Mouse (Mus musculus): Measurements from ENCODE around the gene Strip2.

The Strip2 gene

DNA sequence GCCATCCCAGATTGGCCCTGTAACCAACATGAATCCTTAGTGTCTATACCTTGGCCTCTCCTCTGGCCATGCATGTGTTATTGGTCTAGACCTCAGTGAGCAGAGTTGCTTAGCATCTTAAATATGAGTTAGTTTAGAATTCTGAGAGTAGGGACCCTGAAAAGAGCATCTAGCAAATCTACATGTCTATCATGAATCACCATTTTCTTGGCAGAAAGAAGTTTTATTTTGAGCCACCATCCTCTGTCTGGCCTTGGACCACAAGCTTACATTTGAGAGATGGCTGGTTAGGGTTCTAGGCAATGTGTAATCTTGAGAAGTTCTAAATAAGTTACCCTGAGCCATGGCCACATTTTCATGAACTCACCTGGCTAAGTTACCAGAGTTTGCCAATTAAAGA, 13.3 kb downstream of the Strip2 start:
- DNase-seq (ENCODE audit: low spot score): no peak

DNA sequence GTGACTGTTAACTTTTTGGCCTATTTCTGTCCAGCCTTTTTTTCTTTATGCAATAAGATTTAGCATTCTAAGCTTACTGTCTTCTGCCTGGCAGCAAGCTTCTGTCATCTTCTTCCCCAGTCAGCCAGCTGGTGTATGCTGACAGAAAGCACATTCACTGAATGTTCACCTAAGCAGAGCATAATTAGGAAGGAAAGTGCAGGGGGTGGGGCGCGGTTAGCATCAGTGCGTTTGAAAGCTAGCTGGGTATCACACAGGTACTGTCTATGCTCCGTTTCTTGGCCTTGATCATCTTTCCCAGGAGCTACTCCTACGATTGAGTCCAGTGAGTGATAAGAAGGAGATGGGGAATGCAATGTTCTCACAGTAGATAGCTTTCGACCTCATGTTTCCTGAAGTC, 13.9 kb downstream of the Strip2 start:
- no peak for DNase-seq (ENCODE audit: low spot score)

DNA sequence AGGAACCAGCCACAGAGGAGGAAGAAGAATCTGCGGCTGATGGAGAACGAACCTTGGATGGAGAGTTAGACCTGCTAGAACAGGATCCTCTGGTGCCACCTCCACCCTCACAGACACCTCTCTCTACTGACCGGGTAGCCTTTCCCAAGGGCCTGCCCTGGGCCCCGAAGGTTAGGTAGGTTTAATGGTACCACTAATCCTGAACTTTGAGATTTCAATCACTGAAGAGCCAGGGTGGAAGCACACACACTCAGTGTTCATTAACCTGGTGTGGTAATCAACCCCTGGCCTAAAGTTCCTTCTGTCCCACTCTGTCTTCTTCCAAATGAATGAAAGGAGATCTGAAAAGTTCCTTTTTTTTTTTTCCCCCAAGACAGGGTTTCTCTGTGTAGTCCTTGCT, 14.4 kb downstream of the Strip2 start:
- DNase-seq (ENCODE audit: low spot score): no peak

DNA sequence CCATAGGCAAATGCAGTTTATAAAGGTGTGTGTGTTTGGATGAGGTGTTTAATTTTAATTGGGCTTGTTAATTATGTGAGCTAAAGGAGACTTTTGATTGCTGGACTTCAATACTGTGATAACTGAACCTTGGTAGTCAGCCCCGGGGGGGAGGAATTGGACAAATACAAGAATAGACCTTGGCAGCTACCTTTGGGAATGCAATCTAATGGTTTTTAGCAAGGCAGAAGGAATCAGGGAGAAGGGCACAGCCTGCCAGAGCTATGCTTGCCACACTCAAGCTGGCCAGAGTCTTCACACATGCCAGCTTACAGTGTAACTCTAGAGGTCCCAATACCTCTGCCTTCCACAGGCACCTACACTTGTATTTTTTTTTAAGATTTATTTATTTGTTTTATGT, 18.9 kb downstream of the Strip2 start:
- no peak for DNase-seq (ENCODE audit: low spot score)

DNA sequence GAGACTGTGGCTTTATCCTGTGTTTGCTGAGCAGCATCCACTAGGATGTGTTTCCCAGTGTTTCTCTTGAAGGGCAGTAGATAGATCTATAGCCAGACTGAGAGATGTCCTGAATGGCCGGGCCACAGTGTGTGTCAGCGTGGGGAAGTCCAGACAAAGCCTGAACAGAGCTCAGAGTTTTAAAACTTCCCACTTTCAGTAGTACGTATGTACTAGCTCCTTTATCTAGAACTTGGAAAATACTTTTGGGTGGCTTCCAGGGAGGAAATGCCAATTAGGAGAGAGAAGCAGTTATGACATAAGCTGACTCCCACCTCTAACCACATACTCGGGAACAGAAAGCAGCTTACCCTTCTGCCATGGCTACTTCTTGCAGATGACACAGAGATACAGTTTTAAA, 23.6 kb downstream of the Strip2 start:
- DNase-seq (ENCODE audit: low spot score): no peak

DNA sequence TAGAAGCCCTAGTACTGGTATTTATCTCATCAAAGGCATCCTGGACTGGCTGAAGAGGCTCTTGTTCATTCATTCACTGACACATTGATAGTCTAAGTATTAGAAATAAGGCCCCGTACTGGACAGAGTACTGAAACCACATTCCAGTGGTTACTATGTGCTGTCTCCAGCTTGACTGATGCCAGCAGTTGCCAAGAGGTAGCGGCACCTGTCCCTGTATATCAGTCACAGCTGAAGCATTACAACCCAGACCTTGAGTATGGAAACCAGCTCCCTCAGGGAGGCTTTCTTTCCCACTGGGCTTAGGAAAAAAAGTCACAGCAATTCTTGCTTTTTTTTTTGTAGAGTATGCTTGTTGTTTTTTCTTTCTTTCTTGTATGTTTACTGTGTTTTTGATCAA, 24.2 kb downstream of the Strip2 start:
- no peak for DNase-seq (ENCODE audit: low spot score)

DNA sequence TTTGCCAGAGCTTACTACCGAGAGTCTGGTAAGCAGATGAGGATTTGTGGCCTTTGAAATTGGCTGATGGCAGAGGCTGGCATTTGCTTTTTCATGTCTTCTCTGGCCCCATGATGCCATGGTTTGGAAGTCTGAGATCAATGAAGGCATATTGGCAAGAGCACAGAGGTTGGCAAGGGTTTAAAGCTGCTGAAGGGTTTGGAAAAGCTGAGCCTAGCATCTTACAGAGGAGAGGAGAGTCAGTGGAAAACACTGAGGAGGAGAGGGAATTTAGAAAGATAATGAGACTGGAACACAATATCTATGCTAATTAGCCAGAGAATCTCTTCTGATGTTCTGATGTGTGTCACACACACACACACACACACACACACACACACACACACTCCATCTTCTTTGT, 27.7 kb downstream of the Strip2 start:
- DNase-seq (ENCODE audit: low spot score): no peak

DNA sequence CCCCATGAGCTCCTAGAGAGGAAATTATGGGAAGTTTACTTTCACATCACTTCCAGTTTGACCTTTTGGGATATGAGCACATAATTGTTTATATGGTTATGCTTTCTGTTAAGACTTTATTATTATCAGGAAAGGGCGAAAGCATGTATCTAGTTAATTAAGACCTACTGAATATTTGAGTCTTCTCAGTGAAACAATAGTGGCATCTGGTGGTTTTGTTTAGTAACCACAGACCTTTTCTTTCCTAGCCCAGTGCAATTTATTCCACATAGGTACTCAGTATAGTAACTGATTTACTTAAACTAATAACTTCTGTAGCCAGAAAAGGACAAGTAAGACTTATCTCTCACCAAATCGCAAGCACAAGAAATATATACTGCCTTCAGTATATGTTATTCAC, 29.8 kb downstream of the Strip2 start:
- no peak for DNase-seq (ENCODE audit: low spot score)

DNA sequence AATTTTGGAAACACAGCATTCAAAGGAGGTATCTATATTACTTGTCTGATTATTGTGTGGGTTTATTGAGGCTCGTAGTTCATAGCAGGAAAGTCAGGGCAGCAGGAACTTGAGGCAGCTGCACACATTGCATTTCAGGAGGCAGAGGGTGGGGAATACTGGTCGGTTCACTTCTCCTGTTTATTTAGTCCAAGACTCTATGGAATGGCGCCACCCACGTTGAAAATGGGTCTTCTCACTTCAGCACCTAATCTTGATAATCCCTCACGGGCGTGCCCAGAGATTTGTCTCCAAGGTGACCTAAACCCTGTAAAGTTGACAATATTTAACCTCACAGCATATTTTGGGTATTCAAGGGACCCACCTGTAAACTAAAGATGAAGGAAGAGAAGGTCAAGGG, 31.0 kb downstream of the Strip2 start:
- no peak for DNase-seq (ENCODE audit: low spot score)

DNA sequence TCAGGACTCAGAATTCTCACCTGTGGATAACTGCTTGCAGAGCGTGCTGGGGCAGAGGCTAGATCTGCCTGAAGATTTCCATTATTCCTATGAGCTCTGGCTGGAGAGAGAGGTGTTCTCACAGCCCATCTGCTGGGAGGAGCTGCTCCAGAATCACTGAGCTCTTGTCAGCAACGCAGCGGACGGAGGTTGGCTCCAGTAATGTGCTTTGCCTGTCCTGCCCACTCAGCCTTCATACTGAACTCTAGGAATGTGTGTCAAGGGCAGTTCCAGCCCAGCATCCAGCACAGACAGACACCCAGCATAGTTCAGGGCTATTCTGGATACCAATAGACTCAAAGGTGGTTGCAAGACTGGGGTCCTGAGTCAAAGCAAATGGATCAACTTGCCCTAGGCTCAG, 39.9 kb downstream of the Strip2 start:
- DNase-seq (ENCODE audit: low spot score): no peak

DNA sequence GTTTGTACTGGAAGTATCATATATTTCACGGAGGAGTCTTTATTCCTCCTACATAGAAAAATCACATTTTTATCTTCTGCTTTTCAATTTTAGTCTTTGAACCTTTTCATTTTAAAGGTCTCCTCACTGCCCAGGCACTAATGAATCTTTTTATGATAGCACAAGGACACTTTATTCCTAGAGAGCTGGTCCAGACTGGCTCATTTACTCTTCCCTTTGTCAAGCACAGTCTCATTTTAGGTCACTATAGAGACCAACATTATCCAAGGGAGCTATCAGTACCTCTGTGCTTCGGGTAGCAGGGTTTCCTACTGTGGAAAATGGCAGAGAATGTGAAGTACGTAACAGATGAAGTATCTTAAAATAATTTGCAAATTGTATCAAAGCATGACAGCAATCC, 41.9 kb downstream of the Strip2 start:
- DNase-seq (ENCODE audit: low spot score): no peak

DNA sequence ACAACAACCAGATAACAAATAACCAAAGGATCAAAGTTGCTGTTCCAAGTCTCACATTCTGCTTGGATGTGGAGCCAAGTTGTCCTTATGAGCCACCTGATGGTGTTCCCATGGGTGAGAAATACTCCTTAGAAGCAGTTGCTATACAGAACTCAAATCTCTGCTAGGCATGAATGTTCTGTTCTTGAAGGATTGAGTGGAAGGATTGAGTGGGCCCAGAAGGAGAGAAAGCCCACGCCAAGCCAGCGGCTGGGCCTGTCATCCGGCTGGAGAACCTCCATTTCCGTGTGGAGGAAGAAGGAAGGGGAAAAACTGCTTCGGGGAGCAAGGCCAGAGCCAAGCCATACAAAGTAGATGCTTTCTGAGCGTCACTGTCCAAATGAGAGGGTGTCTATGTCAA, 44.3 kb downstream of the Strip2 start:
- no peak for DNase-seq (ENCODE audit: low spot score)

DNA sequence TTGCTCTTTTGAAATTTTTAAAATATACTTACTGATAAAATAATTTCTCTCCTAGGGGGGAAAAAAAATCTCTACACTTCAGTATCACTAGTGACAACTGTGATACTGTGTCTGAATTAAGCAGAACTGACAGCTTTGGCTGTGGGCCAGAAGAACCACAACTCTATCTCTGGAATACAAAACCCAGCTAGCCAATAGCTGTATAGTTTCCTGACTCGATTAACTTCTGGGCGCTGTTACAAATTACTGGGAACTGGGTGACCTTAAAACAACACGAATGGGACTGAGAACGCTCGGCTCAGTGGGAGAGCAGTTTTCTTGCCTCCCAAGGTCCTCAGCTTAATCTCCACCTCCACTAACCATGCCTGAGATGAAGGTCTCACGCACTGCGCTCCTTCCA, 51.1 kb downstream of the Strip2 start:
- no peak for DNase-seq (ENCODE audit: low spot score)

DNA sequence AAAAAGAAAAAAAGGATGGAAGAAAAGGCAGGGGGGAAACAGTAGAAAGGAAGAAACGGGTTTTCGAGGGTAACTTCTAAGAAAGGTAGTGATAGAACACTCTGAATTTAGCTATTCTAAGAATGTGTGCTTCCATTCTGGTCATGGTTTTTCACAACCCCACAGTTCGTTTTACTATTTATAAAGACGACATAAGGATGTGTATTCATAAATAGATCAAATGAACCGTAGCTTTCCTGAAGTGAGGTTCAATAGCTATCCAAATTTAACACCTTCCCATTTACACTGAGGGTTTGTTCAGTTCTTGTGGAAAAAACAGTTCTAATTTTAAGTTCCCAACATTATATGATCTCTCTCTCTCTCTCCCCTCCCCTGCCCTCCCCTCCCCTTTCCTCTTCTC, 56.5 kb downstream of the Strip2 start:
- no peak for DNase-seq (ENCODE audit: low spot score)

DNA sequence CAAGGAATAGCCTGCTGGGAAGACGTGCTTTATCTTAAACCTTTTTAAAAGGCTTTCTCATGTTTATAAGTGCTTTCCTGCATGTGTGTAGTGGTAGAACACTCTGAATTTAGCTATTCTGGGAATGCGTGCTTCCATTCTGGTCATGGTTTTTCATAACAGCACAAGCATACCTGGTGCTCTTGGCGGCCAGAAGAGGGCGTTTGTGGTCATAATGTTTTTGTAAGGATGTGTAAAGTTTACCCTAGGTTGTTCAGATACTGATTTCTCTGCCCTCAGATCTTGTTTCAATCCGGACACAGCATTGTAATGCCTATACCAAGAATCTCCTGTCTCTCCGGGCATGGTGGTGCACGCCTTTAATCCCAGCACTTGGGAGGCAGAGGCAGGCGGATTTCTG, 58.0 kb downstream of the Strip2 start:
- DNase-seq (ENCODE audit: low spot score): no peak

DNA sequence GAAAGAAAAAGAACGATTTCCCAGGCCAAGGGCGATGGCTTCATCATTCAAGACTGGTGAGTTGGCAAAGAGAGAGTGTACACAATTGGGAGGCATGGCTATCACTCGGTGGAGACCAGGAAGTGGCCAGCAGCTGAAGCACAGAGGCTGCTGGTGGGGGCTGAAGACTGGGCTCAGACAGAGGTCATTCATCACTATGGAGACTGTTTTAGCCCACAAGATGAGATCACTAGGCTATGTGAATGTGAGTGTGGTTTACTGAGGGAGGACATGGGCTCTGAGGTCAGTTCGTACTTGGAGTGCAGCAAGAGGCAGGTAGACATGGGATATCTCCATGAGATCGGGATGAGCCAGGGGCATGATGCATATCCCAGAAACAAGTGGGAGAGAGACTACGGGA, 63.6 kb downstream of the Strip2 start:
- no peak for DNase-seq (ENCODE audit: low spot score)

DNA sequence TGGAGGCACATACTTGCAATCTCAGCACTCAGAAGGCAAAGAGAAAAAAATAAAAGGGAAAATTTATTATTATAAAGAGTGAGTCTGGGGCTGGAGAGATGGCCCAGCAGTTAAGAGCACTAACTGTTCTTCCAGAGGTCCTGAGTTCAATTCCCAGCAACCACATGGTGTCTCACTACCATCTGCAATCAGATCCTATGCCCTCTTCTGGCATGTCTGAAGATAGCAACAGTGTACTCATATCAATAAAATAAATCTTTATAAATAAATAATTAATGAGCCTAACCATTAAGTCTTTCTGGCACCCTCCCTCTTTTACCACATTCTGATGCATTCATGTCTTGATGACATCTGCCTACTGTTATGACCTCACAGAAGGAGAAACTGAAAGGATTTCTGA, 65.0 kb downstream of the Strip2 start:
- no peak for DNase-seq (ENCODE audit: low spot score)

DNA sequence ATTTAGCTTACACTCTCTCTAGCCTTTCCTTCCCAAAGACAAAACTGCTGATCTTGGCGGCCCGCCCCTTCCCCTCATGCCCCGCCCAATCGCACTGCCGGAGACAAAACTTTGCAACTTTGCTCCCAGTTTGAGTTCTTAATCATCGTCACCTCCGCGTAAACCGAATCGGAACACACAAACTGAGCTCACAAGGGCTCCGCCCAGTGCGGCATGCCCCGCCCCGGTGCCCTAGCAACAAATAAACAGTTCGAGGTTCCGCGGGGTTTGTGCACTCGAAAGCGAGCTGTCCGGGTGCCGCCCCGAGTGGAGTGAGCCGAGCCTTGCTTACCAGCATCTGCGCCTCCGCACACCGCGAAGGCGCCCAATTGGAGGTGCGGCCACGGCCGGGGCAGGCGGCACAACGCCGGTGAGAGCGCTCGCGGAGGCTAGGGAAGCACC, 68.3 kb downstream of the Strip2 start:
- DNase-seq (ENCODE audit: low spot score): peak; percentile 76

DNA sequence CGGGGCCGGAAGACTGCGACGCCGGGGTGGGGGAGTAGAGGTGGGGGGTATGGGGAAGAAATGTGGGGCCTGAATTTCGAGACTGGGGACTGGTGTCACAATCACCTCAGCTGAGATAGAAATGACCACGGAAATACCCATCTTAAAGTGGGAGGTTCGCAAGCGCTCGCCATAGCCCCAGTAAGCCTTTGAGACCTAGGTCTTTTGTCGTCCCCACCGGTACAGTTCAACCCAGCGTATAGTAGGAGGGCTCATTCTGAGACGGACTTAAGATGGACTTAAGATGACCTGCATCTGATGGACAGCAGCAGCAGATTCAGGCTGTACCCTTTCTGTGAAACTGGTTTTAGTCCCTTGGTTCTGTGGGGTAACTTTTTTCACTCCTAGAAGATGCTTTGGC, 68.7 kb downstream of the Strip2 start:
- no peak for DNase-seq (ENCODE audit: low spot score)

DNA sequence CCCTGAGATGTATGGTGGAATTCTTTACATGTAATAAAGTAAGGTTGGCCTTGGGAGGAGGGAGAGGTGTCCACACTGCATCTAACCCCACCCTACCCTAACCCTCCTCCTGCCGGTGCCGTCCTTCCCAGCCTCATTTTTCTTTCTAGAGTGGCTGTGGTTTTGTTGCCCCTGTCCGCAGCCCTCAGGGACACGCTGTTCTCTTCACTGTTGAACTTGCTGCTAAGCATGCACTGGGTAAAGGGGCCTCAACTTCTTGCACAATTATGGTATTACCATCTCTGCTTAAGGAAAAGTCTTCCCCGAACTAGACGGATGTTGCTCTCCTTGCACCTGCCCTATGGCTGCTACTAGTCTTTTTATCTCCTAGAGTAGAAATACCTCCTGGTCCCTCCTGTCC, 69.2 kb downstream of the Strip2 start:
- no peak for DNase-seq (ENCODE audit: low spot score)

DNA sequence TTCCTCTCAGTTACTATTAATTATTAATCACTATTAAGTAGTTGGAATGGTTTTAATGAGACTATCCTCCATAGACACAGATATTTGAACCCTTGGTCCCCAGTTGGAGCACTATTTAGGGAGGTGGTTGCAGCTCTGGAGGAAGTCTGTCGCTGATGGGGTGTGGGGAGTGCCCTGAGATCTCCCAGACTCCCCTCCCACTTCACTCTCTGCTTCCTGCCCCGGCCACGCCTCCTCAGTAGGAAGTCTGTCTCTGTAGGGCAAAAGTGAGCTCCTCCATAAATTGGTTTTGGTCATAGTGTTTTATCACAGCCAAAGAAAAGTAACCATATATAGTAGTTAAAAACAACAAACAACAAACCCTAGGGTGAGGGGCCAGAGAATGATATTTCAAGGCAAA, 70.4 kb downstream of the Strip2 start:
- DNase-seq (ENCODE audit: low spot score): no peak

DNA sequence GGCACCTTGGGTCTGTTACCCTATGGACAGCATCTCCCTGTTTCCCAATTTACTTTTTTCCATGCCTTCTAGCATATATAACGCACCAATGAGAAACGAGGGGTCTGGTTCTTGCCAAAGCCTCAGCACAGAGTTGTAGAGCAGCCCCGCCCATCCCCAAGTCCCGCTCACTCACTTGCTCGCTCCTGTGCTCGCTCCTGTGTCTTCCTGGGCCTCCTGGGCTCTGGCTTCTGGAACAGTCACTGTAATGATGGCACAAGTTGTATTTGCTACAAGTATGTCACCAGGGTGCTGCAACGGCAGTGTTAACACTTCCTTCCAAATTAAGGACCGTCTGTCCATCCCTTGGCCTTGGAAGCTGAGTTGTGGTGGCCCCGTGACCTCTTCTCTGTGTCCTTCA, 81.3 kb downstream of the Strip2 start:
- DNase-seq (ENCODE audit: low spot score): no peak

DNA sequence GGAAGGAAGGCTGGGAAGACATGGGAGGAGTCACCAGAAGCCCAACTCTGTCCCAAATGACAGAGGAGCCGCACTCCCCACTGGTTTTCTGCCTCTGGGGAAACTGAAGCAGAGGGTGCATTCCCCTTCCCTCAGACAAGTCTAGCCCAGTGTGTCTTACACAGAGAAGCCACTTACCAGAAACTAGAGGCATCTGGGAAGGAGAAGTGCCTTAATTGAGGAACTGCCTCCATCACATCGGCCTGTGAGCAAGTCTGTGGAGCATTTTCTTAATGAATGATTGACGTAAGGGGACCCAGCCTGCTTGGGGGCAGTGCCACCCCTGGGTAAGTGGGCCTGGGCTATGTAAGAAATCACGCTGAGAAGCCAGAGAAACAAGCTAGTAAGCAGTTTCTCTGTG, 82.0 kb downstream of the Strip2 start:
- DNase-seq (ENCODE audit: low spot score): no peak

DNA sequence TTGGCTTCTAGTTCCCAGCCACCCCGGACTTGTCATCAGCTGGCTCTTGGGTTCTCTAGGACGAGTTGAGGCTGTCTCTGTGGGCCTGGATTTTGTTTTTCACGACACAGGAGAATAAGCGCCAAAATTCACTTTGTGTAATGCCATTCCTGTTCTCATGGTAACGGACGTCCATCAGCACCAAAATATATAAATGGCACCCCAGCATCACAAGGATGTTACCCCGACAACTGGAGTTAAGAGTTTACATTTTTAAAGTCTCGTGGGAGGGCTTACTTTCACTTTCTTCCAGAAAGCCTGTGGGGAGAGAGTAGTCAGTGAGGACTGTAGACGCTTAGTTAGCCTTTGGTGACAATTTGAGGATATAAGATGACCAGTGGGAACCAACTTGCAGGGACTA, 85.8 kb downstream of the Strip2 start:
- no peak for DNase-seq (ENCODE audit: low spot score)

DNA sequence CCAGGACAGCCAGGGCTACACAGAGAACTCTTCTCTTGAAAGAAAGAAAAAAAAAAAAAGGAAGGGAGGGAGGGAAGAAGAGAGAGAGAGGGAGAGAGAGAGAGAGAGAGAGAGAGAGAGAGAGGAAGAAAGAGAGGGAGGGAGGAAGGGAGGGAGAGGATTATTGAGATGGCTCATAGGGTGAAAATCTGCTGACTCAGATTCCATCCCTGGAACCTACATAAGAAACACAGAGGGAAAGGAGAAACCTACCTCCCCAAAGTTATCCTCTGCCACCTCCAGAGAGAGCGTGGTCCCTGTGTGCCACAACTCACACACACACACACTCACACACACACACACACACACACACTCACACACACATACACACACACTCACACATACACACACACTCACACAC, 89.0 kb downstream of the Strip2 start:
- no peak for DNase-seq (ENCODE audit: low spot score)

Measured in spleen, adult 12 weeks (tissue).